Mouse (Mus musculus) ovary, adult 2 months (tissue): ENCODE measurements around the gene Myzap. TPM values are rescaled to one million over a fixed set of nuclear protein-coding genes. Genes with fewer than 3 reads are reported as not detected.

ENCODE experiments used
- polyA plus RNA-seq: library from polyadenylated mRNA; depleted of rRNA; stranded (reverse); fragments of >200 nt; gene quantifications from 2 replicates; pipeline ENCODE4 v1.2.3, GENCODE M21; 2012; rRNA removed

Myzap gene
- 2.1 and 4.9 TPM in 2 replicates for polyA plus RNA-seq

GRCm38 (mm10) chr9:71591938-71592548 is at the start of gene Myzap:
Gene Myzap, minus strand, starts transcription at chr9:71592360.

GRCm38 (mm10) chr9:71485475-71486094 is 106.6 kb downstream of the Myzap start, which contains the start of gene Polr2m:
Gene Polr2m, minus strand, starts transcription at chr9:71485935.

Other genes with a start within 250 kb of the Myzap start
- 1,461 and 1,842 TPM in 2 replicates for gene Polr2m, start 106.4 kb downstream of the Myzap start, polyA plus RNA-seq
- 11.0 and 12.1 TPM in 2 replicates for gene Cgnl1, start 179.2 kb upstream of the Myzap start, polyA plus RNA-seq